Mouse (Mus musculus): ENCODE measurements around the gene Ptprf.
A peak's percentile ranks its signal among the peaks of the same experiment; 100 is the strongest.

The Ptprf gene

GRCm38 (mm10) chr4:118286202-118286601 lies 5.0 kb downstream of the Ptprf start:
- DNase-seq (ENCODE audit: low spot score): no peak

- no peak for DNase-seq (ENCODE audit: low spot score)
These were observed 9.0 kb downstream of the Ptprf start for GRCm38 (mm10) chr4:118282182-118282562.

- DNase-seq (ENCODE audit: low spot score): no peak
These were observed 9.6 kb downstream of the Ptprf start for GRCm38 (mm10) chr4:118281444-118282181.

GRCm38 (mm10) chr4:118280506-118280905 lies 10.7 kb downstream of the Ptprf start:
- DNase-seq (ENCODE audit: low spot score): no peak

- DNase-seq (ENCODE audit: low spot score): peak; percentile 81
These were observed 14.5 kb downstream of the Ptprf start for GRCm38 (mm10) chr4:118276520-118277232.

- no peak for DNase-seq (ENCODE audit: low spot score)
These were observed 15.3 kb downstream of the Ptprf start for GRCm38 (mm10) chr4:118275601-118276519.

- no peak for DNase-seq (ENCODE audit: low spot score)
These were observed 16.7 kb downstream of the Ptprf start for GRCm38 (mm10) chr4:118274521-118274920.

- DNase-seq (ENCODE audit: low spot score): no peak
These were observed 17.2 kb downstream of the Ptprf start for GRCm38 (mm10) chr4:118273998-118274397.

GRCm38 (mm10) chr4:118273545-118273944 lies 17.7 kb downstream of the Ptprf start:
- DNase-seq (ENCODE audit: low spot score): no peak

- DNase-seq (ENCODE audit: low spot score): no peak
These were observed 18.3 kb downstream of the Ptprf start for GRCm38 (mm10) chr4:118272871-118273270.

GRCm38 (mm10) chr4:118272258-118272657 lies 18.9 kb downstream of the Ptprf start:
- no peak for DNase-seq (ENCODE audit: low spot score)

GRCm38 (mm10) chr4:118271556-118272074 lies 19.6 kb downstream of the Ptprf start:
- no peak for DNase-seq (ENCODE audit: low spot score)

GRCm38 (mm10) chr4:118270706-118271105 lies 20.5 kb downstream of the Ptprf start:
- no peak for DNase-seq (ENCODE audit: low spot score)

- DNase-seq (ENCODE audit: low spot score): peak; percentile 20
These were observed 21.2 kb downstream of the Ptprf start for GRCm38 (mm10) chr4:118269999-118270398.

GRCm38 (mm10) chr4:118268429-118269212 lies 22.6 kb downstream of the Ptprf start:
- no peak for DNase-seq (ENCODE audit: low spot score)

- DNase-seq (ENCODE audit: low spot score): peak; percentile 14
These were observed 25.6 kb downstream of the Ptprf start for GRCm38 (mm10) chr4:118265557-118265956.

- no peak for DNase-seq (ENCODE audit: low spot score)
These were observed 29.3 kb downstream of the Ptprf start for GRCm38 (mm10) chr4:118261771-118262473.

- DNase-seq (ENCODE audit: low spot score): no peak
These were observed 29.9 kb downstream of the Ptprf start for GRCm38 (mm10) chr4:118261291-118261690.

- peak; percentile 59 for DNase-seq (ENCODE audit: low spot score)
These were observed 30.5 kb downstream of the Ptprf start for GRCm38 (mm10) chr4:118260551-118261267.

All from layer of hippocampus, adult 11-12 months (tissue).